Mouse (Mus musculus) heart, embryonic 16.5 days (tissue): Measurements from ENCODE around the gene Gm13276. TPM values are rescaled to one million over a fixed set of nuclear protein-coding genes. Genes with fewer than 3 reads are reported as not detected.
"Not testable (repeated sequence)": the region's sequence is repeated elsewhere in the genome, so short reads cannot be mapped to it uniquely, and the experiment has no call there.

Source experiments
- ATAC-seq: fragments of 200-750 bp; cut with Nextera tagmentation; replicated peaks from 2 replicates; pipeline ENCODE4 v1.8.0; 2017; ENCODE audit warnings: moderate number of reproducible peaks; ENCODE audit not compliant: insufficient read depth, low FRiP score; ENCODE audit errors: extremely low read depth
- H3K27ac ChIP-seq: fragments of 300-500 bp; sonication (generic); 2 replicates; pipeline ENCODE4 v1.5.1; 2014; ENCODE audit warnings: mild to moderate bottlenecking, low read length, control low read depth, moderate library complexity
- H3K27me3 ChIP-seq: fragments of 300-500 bp; sonication (generic); 2 replicates; pipeline ENCODE4 v1.6.1; 2014; ENCODE audit warnings: low read length, mixed read lengths; ENCODE audit not compliant: control insufficient read depth, insufficient read depth
- H3K36me3 ChIP-seq: fragments of 300-500 bp; sonication (generic); 2 replicates; pipeline ENCODE4 v1.6.1; 2014; ENCODE audit not compliant: control insufficient read depth, insufficient read depth
- H3K4me1 ChIP-seq: fragments of 300-500 bp; sonication (generic); 2 replicates; pipeline ENCODE4 v1.6.1; 2014; ENCODE audit warnings: low read length, mixed read lengths; ENCODE audit not compliant: control insufficient read depth, insufficient read depth
- H3K4me2 ChIP-seq: fragments of 300-500 bp; sonication (generic); 2 replicates; pipeline ENCODE4 v1.6.1; 2014; ENCODE audit warnings: low read depth, mild to moderate bottlenecking, control low read depth, low read length
- H3K4me3 ChIP-seq: fragments of 300-500 bp; sonication (generic); 2 replicates; pipeline ENCODE4 v1.5.1; 2014; ENCODE audit warnings: mild to moderate bottlenecking, control low read depth, low read length
- H3K9ac ChIP-seq: fragments of 300-500 bp; sonication (generic); 2 replicates; pipeline ENCODE4 v1.6.1; 2014; ENCODE audit warnings: low read length, control low read depth
- H3K9me3 ChIP-seq: fragments of 300-500 bp; sonication (generic); replicated peaks from 2 replicates; pipeline ENCODE4 v1.6.1; 2016; ENCODE audit warnings: low read length; ENCODE audit not compliant: control insufficient read depth
- WGBS: fragments of 180-500 bp; shearing (Covaris S2); extraction: QIAGEN DNeasy Blood & Tissue Kit; methylation state at CpG from one replicate; pipeline ENCODE4 v1.1.7; 2014; 5-methylcytosine and 5-hydroxymethylcytosine counted together
- polyA plus RNA-seq: library from polyadenylated mRNA; unstranded; fragments of >200 nt; fragmentation: Nextera tagmentation; extraction: Ambion mirVana; gene quantifications from 2 replicates; pipeline ENCODE4 v1.2.1, GENCODE M21; 2015

Gene Gm13276
- polyA plus RNA-seq, 1 experiment from 2014 or later = not detected

DNA sequence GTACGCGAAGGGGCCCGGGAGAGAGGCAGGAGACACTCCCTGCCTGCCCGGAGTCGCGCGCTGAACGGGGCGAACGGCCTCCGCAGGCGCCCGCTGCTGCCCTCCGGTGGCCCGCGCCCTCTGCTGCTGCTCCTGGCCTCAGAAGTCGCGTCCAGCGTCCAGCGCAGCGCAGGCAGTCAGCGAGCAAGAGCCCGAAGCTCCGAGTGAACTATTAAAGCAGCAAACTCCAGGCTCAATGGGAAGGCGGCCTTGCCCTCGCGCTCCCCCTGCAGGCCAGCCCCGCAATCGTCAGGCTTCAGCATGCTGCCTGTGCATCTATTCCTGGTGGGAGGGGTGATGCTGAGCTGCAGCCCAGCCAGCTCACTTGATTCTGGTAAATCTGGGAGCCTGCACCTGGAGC, 17.4 kb downstream of the Gm13276 start, which contains the start of gene Gm13287:
Gm13287 (plus strand) TSS at position 301 of the 400 bp plus-strand sequence.
- not testable (repeated sequence) for ATAC-seq, H3K36me3 ChIP-seq, H3K4me1 ChIP-seq, H3K27me3 ChIP-seq, H3K9ac ChIP-seq, H3K9me3 ChIP-seq, H3K4me3 ChIP-seq, H3K4me2 ChIP-seq, H3K27ac ChIP-seq
- WGBS = no CpG with 5 or more reads among the region's 29 CpGs

GRCm38 (mm10) chr4:88805231-88805630, 19.7 kb downstream of the Gm13276 start, which contains the start of gene Gm13288:
TSS of gene Gm13288 (plus strand) at chr4:88805531.
- H3K9ac ChIP-seq, H3K9me3 ChIP-seq, H3K27me3 ChIP-seq, H3K4me1 ChIP-seq, H3K27ac ChIP-seq, H3K4me2 ChIP-seq, ATAC-seq, H3K36me3 ChIP-seq: not testable (repeated sequence)
- no CpG with 5 or more reads among the region's 8 CpGs for WGBS
- H3K4me3 ChIP-seq = peak within 1 kb of the TSS; percentile 34

DNA sequence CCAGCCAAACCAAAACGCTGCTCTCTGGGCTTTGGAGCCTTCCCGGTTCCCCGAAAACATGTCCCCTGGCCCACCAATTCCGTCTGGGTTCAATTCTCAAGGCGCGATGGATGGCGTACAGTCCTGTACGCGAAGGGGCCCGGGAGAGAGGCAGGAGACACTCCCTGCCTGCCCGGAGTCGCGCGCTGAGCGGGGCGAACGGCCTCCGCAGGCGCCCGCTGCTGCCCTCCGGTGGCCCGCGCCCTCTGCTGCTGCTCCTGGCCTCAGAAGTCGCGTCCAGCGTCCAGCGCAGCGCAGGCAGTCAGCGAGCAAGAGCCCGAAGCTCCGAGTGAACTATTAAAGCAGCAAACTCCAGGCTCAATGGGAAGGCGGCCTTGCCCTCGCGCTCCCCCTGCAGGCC, 20.3 kb downstream of the Gm13276 start:
- not testable (repeated sequence) for H3K27ac ChIP-seq, H3K4me2 ChIP-seq
- 0% methylated on average over 9 of the region's 34 CpGs for WGBS

GRCm38 (mm10) chr4:88815928-88816327, 30.4 kb downstream of the Gm13276 start, which contains the start of gene Ifna7:
TSS of gene Ifna7 (plus strand) at chr4:88816228.
- Histone ChIP-seq H3K4me2 (no peak within 1 kb of the TSS), H3K4me1 (no peaks in the 10 kb centered on the region), H3K27me3 (no peaks in the 10 kb centered on the region), H3K27ac (no peak within 1 kb of the TSS), H3K9ac (no peak within 1 kb of the TSS), H3K36me3 (no peaks in the 10 kb centered on the region), H3K9me3 (no peaks in the 10 kb centered on the region), H3K4me3 (no peak within 1 kb of the TSS)
- ATAC-seq = no peak
- 54% methylated on average over 3 of the region's 3 CpGs for WGBS

More for the DNA sequence above, 20.3 kb downstream of the Gm13276 start:
- H3K9ac ChIP-seq, ATAC-seq, H3K4me1 ChIP-seq, H3K27me3 ChIP-seq, H3K9me3 ChIP-seq, H3K36me3 ChIP-seq: not testable (repeated sequence)
- H3K4me3 ChIP-seq = peak overlapping the region; percentile 34

DNA sequence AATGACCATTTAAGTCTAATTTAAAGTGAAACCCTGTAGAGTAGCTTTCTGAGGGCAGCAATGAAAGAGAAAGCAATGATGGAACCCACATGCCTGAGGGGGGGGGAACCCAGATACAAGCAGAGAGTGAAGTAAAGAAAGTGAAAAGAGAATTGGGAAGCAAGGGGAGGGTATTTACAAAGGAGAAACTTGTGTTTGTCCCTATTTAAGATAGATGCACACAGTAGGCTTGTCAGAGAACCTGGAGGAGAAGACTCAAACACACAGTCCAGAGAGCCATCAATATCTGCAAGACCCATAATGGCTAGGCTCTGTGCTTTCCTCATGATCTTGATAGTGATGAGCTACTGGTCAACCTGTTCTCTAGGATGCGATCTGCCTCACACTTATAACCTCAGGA, 34.1 kb downstream of the Gm13276 start, which contains the start of gene Ifna11:
Ifna11 (plus strand) TSS at position 301 of the 400 bp plus-strand sequence.
- WGBS = 60% methylated on average over 1 of the region's 1 CpGs
- H3K36me3 ChIP-seq = no peaks in the 10 kb centered on the region
- H3K4me3 ChIP-seq = no peak within 1 kb of the TSS
- H3K27ac ChIP-seq = no peak within 1 kb of the TSS
- no peak within 1 kb of the TSS for H3K9ac ChIP-seq
- ATAC-seq = no peak
- H3K4me1 ChIP-seq = no peaks in the 10 kb centered on the region
- no peaks in the 10 kb centered on the region for H3K27me3 ChIP-seq
- H3K9me3 ChIP-seq = no peaks in the 10 kb centered on the region
- H3K4me2 ChIP-seq = no peak within 1 kb of the TSS

DNA sequence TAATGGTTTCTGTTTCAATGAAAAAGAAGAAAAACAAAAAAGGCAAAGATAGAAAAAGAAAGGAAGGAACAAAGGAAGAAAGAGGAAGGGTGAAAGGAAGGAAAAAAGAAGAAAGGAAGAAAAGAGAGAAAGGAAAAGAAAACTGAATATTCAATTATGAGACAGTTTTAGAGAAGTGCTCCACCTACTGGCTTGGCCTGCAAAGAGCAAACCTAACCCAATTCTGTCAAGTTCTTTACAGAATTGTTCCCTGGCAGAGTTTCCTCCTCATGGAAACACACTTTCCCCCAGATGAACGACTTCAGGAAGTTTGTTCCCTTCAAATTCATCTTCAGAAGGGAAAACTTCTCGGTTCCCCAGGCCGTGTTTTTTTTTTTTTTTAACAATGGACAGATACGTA, 37.5 kb downstream of the Gm13276 start:
- Histone ChIP-seq H3K9me3 (no peaks in the 10 kb centered on the region), H3K4me2 (no peak overlapping the region), H3K27me3 (no peaks in the 10 kb centered on the region), H3K36me3 (no peaks in the 10 kb centered on the region), H3K4me1 (no peaks in the 10 kb centered on the region), H3K9ac (no peak overlapping the region), H3K4me3 (no peak overlapping the region), H3K27ac (no peak overlapping the region)
- ATAC-seq = no peak
- WGBS = 21% methylated on average over 4 of the region's 4 CpGs

DNA sequence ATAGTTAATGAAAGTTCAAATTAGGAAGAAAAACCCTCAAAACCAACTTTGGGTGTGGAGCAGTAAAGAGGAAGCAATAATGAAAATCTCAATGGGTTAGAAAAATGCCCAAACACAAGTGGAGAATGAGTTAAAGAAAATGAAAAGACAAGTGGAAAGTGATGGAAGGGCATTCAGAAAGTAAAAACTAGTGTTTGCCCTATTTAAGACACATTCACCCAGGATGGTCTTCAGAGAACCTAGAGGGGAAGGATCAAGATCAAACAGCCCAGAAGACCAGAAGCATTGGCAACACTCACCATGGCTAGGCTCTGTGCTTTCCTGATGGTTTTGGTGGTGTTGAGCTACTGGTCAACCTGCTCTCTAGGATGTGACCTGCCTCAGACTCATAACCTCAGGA, 41.6 kb downstream of the Gm13276 start, which contains the start of gene Ifna6:
Ifna6 (plus strand) TSS at position 301 of the 400 bp plus-strand sequence.
- H3K4me1 ChIP-seq, H3K36me3 ChIP-seq: not testable (repeated sequence)

GRCm38 (mm10) chr4:88830523-88830922, 45.0 kb downstream of the Gm13276 start:
- Histone ChIP-seq H3K4me1 (no peaks in the 10 kb centered on the region), H3K9me3 (no peaks in the 10 kb centered on the region), H3K4me2 (no peak overlapping the region), H3K36me3 (no peaks in the 10 kb centered on the region), H3K27ac (no peak overlapping the region), H3K27me3 (no peaks in the 10 kb centered on the region), H3K4me3 (no peak overlapping the region), H3K9ac (no peak overlapping the region)
- ATAC-seq = no peak
- 15% methylated on average over 4 of the region's 4 CpGs for WGBS

More for the DNA sequence above, 41.6 kb downstream of the Gm13276 start, which contains the start of gene Ifna6:
- H3K9ac ChIP-seq, ATAC-seq, H3K27ac ChIP-seq, H3K4me2 ChIP-seq, H3K9me3 ChIP-seq, H3K27me3 ChIP-seq, H3K4me3 ChIP-seq: not testable (repeated sequence)

DNA sequence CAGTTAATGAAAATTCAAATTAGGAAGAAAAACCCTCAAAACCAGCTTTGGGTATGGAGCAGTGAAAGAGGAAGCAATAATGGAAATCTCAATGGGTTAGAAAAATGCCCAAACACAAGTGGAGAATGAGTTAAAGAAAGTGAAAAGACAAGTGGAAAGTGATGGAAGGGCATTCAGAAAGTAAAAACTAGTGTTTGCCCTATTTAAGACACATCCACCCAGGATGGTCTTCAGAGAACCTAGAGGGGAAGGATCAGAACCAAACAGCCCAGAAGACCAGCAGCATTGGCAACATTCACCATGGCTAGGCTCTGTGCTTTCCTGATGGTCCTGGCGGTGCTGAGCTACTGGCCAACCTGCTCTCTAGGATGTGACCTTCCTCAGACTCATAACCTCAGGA, 49.7 kb downstream of the Gm13276 start, which contains the start of gene Ifna5:
Ifna5 (plus strand) TSS at position 301 of the 400 bp plus-strand sequence.
- 70% methylated on average over 1 of the region's 1 CpGs for WGBS
- not testable (repeated sequence) for H3K4me3 ChIP-seq, H3K9ac ChIP-seq, H3K9me3 ChIP-seq, H3K27me3 ChIP-seq, H3K36me3 ChIP-seq, ATAC-seq, H3K4me1 ChIP-seq, H3K27ac ChIP-seq, H3K4me2 ChIP-seq
